Mouse (Mus musculus) c-Kit-positive CD71-positive TER-119-negative erythroid progenitor cells, embryonic 14.5 days (primary cell): ENCODE results near the gene Macrod2.
A peak's percentile ranks its signal among the peaks of the same experiment; 100 is the strongest.

Experiments
- DNase-seq: peaks from one replicate; pipeline ENCODE4 v3.0.0-alpha.2; 2013; ENCODE audit warnings: low read depth

Gene Macrod2

DNA sequence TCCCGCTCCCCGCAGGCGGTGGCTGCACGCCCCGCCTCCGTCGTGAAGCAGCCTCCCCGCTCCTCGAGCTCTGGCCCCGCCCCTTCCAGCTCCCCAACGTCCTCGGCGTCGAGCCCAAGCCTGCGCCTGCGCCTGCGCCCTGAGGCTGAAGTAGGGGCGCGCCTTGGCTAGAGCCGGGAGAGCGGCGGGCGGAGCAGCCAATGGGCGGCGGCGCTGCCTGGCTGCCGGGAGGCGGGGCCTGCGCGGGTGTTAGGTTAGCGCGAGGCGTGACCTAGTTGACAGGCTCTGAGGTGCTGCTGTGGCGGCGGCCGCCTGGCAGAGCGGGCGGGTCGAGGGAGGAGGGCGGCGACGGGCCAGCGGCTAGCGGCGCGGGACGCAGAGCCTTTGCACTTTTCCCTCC lies at the start of gene Macrod2:
TSS of gene Macrod2 (plus strand) at position 131 of the 400 bp plus-strand sequence.
- peak; percentile 96 for DNase-seq

DNA sequence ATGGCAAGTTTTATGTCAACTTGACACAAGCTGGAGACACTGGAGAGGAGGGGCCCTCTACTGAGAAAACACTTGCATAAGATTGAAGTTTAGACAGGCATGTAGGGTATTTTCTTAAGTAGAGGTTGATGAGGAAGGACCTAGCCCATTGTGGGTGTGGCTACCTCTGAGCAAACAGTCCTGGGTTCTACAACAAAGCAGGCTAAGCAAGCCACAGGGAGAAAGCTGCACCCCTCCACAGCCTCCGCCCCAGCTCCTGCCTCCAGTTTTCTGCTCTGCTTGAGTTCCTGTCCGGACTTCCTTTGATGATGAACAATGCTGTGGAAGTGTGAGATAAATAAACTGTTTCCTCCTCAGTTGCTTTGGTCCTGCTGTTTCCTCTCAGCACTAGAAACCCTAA lies 35.2 kb upstream of the Macrod2 start:
- DNase-seq = no peak

DNA sequence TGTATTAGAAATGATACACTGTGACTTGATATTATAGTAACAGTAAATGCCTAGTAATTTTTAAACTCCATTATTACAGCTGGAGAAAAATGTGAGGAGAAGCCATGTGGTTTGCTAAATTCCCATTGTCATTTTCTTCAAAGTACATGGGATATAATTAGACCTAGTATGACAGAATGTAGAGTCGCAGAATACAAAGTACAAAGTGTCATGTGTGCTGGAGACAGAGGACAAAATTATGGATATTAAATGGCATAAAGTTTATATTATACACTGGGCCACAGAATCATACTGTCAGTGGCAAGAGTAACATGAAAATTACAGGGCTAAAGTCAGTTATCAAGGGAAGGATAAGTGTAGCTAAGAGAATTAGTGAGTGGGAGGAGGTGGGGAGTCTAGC lies 30.3 kb upstream of the Macrod2 start:
- no peak for DNase-seq

DNA sequence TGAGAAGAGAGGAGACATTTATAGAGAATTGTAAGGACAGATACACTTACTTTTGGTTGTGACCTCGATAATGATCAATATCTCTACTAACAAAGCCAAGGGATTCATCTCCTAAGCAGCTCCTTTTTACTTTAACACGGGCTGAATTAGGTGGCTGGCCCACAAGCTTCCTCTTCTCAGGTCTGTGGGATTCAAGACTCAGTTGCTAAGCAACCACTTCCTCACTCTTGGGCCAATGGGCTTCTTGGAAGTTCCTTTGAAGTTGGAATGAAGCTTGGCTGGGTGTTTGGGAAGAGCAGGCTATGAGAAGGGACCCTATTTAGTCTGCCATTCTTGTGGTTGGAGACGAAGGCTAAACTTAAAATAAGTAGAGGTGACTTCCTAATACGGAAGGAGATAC lies 5.6 kb upstream of the Macrod2 start, which contains the start of gene Sel1l2:
TSS of gene Sel1l2 (minus strand) at position 182 of the 400 bp plus-strand sequence.
- no peak for DNase-seq

DNA sequence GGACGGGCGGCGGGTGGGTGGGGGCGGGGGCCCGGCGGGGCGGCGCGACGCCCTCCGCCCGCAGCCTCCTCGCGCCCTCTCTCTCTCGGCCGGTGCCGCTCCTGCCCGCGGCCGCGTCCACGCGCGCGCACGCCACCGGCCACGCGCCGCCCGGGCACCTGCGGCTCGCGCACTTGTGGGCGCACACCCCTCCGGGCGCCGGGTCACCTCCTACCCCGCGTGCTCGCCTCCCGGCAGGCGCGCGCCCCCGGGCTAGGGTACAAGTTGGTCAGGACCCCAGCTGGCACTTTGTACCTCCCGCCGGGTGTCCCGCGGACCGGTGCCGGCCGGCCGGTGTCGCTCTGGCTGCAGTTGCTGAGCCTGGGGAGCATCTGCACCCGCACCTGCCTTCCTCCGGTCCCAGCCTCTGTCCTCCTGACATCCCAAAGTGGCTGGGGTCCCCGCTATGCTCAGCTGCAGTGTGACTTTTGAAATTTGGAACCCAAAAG lies 679 bp downstream of the Macrod2 start:
- DNase-seq = no peak

DNA sequence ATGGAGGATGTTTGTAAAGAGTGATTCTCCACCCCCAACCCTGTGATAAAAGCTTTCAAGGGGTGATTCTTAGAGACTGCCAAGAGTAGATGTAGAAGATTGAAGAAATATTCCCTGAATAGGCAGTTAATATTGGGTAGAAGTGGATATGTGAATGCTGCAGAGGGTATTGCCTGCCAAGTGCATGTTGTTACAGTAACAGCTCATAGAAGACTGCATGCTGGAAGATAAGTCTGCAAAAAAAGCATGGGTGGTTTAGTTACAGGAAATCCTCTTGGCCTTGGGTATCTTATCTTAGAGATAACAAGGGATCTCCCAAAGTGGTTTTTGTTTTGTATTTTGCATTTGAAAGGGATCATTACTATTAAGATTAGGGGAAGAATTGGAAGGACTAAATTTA lies 30.7 kb downstream of the Macrod2 start:
- no peak for DNase-seq

DNA sequence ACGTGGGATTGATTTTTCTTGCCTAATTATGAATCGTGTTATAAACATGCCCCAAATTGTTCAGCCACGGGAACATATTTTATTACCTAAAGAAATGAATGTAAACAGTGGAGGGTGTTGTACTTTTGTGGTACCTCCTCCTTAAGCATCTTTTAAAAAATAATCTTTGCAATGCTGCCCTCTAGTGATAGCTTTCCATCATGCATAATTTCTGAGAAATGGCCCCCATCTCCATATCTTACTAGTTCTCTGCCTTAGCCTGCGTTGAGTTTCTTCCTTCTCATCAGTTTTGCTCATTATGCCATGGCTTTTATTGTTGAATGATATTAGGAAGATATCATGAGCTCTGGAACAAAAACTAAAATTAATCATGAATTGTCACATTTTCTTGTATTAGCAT lies 32.2 kb downstream of the Macrod2 start:
- DNase-seq = peak; percentile 48

DNA sequence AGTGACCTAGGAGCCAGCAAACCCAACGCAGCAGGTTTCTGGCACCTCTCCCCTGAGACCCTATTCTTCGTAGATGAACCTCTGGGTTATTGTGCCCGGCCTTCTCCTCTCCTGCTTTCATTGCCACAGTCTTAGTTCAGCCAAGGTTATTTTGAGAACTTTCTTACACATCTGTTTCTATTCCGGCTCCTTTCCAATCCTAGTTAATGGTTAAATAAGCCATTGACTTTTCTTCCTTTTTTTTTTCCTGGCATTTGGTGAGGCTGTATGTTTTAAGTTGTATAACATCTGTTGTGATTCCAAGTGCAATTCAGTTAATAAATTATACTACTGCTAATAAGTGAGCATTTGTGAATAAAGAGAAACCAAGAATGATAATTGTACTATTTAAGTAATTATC lies 44.0 kb downstream of the Macrod2 start:
- DNase-seq = no peak

DNA sequence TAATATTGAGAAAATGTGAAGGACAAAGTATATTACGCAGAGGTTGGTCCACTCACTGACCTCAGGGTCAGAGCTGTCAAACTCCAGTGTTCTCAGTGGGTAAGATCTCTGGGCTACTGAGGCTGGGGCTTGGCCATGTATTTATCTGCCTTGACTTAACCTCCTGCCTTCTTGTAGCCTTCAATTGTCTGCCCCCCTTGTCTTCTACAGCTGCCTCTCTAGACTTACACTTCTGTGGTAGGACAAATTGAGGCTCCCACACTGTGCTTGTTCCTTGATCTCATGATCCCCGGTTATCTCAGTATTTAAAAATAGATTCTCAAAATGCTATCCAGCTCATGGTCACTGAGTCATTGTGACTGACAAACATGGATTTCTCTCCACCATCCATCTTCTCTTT lies 53.5 kb downstream of the Macrod2 start:
- no peak for DNase-seq

DNA sequence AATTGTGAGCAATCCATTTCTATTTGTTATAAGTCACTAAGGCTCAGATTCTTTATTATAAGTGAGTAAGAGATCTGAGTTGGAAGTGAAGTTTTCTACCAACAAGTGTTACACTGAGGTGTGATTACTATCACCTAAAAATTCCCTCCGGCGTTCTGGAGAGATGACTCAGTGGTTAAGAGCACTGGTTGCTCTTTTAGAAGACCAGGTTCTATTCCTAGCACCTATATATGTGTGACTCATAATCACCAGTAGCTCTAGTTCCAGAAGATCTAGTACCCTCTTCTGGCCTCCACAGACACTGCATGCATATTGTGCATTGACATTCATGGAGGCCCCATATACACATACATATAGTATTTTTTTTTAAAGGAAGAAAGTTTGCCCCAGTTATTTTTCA lies 80.7 kb downstream of the Macrod2 start:
- no peak for DNase-seq

DNA sequence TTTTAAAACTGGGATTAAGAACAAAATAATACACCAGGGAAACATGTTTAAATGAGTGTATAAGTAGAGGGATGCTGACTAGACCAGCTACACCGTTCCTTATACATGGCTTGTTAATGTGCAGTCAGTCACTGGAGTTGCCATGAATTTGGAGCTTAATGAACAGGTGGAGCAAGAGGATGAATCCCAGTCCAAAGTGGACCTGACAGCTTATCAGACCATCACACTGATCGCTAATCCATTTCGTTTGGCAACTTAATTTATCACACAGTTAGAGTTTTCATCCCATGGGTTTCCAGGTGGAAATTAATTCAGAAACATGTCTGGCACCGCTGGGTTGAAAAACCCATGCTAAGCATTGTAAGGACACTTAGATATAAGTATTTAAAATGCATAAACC lies 81.8 kb downstream of the Macrod2 start:
- no peak for DNase-seq

DNA sequence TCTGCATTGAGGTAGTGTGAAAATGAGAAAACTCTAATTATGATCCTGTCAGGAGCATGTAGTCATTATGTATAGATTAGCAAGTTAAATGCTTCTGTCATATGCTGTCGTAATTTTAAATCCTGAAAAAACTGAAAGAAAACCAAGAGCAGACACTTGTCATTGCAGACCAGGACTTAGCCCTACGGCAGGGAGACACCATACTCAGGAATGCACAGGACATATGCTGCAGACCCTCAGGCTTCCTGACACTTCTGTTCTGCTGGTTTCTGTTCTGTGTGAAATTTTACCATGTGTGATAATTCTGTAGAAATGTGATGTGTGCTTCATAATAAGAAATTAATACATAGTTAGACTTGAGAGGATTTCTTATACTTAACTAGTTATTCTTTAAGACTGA lies 87.5 kb downstream of the Macrod2 start:
- no peak for DNase-seq

DNA sequence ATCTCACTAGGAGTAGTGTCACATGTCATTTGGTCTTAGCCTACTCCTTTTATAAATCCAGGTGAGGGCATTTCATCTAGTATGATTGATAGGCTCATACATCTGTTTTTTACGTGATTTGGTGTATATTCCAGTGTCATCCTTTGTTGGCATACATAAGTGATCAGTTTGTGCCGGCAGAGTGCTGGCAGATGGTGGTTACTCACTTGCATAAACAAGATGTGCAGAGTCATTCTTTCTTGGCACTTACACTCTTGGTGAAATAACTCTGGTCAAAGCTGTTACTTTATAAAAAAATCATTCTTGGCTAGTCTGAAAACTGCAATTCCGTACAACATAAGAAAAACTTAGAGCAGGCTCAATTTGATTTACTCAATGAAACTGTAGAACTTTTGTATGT lies 102.6 kb downstream of the Macrod2 start:
- DNase-seq = no peak

DNA sequence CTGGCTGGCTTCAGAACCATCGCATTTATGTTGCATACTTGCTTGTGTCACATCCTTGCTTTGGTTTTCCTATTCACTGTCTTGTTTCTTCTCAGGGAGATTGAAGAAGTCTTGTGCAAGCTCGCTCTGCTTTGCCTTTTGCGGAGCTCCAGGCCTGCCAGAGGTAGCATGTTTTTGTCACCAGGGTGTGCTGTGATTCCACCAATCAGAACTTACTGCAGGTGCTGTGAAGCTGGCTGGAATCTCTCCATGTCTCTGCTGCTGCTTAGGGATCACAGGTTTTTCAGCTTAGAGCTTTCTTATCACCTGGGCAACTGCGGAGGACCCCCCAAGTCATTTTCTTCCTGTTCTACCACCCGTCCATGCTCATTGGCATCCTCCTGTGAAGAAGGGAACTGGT lies 105.8 kb downstream of the Macrod2 start:
- DNase-seq = no peak

DNA sequence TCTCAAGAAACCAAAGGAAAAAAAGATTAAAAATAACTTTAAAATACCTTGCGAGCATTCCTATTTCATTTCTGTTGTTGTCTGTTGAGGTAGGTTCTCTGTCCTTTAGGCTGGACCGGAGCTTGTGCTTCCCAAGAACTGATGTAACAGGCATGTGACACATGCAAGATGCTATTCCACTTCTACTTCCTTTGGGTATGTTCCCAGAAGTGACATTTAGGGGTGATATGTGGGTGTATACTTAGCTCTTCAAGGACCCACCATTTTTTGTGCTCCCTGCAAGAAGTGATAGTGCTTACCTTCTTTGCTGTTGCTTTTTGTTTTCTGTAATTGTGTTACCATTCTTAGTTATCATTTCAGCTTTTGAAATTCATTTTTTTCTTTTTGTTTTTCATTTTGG lies 126.4 kb downstream of the Macrod2 start:
- no peak for DNase-seq

DNA sequence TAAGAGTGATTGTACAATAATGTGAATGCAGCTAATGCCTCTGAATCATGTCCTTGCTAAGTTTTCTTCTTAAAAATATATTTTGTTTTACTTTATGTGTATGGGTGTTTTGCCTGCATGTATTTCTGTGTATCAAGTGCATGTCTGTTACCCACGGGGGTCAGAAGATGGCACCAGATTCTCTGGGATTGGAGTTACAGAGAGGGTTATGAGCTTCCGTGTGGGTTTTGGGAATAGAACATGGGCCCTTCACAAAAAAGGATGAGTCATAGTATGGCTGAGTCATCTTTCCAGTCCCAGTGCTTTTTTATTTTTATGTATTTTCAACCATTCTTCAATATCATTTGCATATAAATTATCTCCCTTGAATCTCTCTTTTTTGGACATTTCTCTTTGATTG lies 135.1 kb downstream of the Macrod2 start:
- no peak for DNase-seq

DNA sequence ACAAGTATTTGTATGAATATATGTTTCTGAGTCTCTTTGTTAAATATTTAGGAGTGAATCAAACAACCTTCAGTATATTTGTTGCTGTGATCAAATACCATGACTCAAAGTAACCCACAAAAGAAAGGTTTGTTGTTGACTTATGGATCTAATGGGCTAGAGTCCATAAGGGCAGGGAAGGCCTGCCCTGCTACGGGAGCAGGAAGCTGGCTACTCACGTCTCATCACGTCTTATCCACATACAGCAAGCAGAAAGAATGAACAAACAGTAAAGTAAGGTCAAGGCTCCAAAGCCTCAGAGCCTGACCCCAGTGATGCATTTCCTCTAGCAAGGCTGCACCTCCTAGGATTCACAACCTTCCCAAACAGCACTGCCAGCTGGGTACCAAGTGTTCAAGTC lies 136.9 kb downstream of the Macrod2 start:
- DNase-seq = no peak

DNA sequence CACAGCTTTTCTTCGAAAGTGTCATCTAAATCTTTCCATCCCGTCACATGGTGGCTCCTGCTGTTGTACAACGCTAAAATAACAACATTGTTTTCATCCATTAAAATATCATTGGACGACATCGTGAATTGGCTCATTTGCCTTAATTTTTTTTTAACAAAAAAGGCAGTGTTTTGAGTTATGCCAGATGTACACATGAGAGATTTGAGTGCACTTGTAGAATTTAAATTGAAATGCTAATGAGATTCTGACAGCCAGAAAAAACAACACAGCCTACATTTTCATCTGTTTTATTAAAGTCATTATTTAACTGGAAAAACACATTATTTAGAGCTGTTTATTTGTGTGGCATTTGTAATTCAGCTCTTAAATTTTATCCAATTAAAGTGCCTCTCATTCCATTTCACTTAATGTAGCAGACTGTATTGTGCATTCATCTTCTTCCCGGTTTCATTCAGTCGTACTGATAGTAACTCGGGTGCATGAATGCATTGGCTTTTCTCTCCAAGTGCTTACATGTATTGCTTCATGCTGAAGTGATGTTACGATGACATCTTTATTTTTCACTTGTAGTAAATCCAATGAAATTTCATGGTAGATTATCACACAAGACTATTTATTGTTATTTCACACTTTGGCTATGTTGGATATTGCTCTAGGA lies 137.9 kb downstream of the Macrod2 start:
- DNase-seq = no peak

DNA sequence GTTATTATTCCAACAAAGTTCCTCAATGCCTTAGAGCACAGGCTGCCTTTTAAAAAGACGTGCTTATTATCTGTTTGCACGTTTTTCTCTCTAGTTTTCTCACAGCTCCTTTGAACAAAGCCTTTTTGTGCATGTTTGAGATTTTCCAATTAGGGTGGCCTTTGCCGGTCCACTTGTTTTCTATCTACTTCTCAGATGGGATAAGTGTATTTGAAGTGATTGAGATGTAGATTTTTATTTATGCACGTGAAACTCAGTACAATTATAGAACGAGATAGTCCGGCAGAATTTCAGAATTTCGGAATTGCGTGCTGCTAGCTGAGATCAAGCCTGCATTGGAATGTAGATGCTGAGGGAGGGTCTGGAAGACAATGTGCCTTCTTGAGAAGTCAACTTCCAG lies 138.5 kb downstream of the Macrod2 start:
- DNase-seq = no peak

DNA sequence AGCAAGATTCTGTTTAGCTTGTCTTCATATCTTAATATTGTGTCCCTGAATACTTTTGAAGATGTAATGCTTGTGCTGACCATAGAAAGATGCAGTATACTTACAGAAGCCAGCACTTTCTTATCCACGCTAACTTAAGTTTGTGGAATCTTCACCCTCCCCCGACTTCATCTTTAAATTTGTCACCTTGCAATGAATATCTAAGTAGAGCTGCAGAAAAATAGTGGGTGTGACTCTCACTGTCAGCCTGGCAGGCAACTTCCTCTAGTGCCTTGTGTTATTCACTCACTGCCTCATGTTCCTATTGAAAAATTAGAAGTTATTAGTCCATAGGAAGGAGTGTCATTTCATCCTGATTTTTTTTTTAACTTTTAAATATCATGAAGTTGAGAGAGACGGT lies 139.5 kb downstream of the Macrod2 start:
- no peak for DNase-seq

DNA sequence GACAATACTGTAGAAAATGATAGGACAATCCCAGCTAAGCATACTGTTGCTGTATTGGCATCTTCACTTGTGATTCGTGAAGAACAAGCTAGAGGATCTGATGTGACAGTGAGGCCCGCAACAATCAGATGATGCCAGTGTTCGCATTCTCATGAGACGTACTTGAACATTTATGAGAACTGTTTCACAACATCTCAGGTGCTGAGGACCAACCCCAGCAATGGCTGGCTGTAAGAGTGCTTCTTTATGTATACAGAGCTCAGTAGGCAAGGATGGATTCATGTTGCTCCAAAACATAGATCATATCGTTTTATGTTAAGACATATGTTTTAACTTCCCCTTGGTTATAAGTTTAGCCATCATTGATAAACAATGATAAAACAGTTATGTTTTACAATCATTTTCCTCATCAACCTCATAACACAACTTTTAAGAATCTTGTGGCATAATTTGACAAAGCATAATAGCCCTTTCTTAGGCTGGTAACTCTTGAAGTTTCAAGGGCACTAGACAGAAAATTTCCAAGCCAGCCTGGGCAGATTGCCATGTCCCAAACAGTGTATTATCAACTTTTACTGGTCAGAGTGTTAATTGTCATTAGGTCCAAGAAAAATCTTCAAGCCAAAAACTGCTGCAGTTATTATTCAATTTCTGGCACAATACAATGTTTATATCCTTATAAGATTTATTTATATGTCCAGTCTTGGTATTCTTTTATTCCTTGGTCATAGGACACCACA lies 140.9 kb downstream of the Macrod2 start:
- DNase-seq = no peak

DNA sequence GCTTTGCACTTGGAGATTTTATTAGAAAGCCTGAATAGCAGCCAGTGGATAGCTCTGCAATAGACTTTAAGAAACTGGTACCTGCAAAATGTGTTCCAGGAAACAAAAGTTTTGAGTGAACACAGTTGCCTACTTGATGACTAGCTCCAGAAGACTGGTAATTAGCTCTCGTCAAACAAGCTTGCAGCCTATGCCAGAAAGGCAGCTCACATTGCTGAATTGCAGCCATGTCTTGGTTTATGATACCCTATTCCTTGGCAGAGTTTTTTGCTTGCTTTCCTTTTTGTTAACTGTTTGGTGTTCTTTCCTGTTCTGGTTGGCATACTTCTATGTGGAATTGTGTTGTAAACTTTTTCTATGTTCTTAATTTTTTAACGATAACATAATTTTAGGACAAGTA lies 154.2 kb downstream of the Macrod2 start:
- no peak for DNase-seq

DNA sequence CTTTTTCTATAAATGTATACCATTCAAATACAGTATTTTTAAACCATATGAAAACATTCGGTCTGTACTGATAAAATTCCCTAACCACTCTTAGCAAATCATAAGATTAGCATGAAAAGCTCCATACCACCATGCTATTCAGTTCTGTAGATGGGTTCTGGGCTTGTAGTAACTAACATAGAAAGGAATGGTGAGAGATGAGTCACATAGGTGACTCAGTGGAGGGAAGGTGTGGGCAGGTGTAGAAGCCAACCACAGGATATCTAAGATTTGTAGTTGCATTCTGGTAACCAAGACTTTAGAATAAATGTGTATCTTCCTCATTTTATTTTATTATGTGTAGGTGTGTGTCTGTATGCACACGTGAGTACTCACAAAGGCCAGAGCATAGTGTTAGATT lies 166.3 kb downstream of the Macrod2 start:
- DNase-seq = no peak

DNA sequence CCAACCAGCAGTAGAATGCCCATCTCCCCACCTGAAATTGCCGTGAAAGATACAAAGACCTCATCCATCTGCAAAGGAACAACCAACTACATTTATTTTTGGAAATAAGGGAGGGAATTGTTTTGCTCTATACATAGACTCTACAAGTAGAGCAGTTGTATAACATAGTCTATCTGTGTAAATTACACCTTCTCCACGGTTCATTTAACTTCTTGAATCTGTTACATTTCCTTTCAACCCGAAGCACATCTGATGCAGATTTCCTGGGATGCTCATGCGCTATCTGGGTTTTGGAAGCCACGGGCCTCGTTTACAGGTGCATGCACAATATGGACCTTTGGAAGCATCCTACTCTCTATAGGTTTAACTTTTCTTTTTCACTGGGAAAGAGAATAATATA lies 175.8 kb downstream of the Macrod2 start:
- DNase-seq = no peak
